Mouse (Mus musculus) ES-E14 (cell line): ENCODE results near the gene Ap1s3.

Source experiments
- CHD2 ChIP-seq: IDR thresholded peaks from 2 replicates; pipeline ENCODE4 v1.6.1; 2014; ENCODE audit warnings: mild to moderate bottlenecking, low read depth, low read length, inconsistent platforms
- HCFC1 ChIP-seq: IDR thresholded peaks from 2 replicates; pipeline ENCODE4 v1.6.1; 2012; ENCODE audit warnings: low read length, inconsistent platforms, borderline replicate concordance; ENCODE audit not compliant: insufficient read depth
- MAFK ChIP-seq: IDR thresholded peaks from 2 replicates; pipeline ENCODE4 v1.6.1; 2014; ENCODE audit warnings: mild to moderate bottlenecking, low read depth, low read length, inconsistent platforms; ENCODE audit not compliant: insufficient read depth
- ZC3H11A ChIP-seq: IDR thresholded peaks from 2 replicates; pipeline ENCODE4 v1.6.1; 2012; ENCODE audit warnings: low read depth, mild to moderate bottlenecking, inconsistent platforms, low read length, borderline replicate concordance
- ZNF384 ChIP-seq: IDR thresholded peaks from 2 replicates; pipeline ENCODE4 v1.6.1; 2012; ENCODE audit warnings: low read depth, low read length, inconsistent platforms

DNA sequence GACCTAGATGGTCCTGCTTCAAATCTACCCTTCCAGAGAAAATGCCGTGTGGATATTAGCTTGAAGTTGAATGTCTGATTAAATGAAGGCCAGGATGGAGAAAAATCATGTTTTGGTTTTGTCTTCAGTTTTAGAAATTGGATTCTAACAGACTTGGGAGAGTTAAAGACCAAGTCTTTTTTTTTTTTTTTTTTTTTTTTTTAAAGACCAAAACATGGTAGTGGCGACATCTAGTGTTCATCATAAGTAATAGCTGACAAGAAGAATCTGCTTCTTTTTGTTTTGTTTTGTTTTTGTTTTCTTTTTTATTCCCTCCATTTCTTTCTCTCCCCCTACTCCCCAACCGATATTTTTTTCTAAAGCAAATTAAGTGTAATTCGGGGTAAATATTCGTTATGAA is 11.2 kb upstream of the Ap1s3 start:
- TF ChIP-seq ZNF384 (peak; percentile 99), HCFC1 (no peak), ZC3H11A (0 out of 2 replicates have a peak, but pooled peaks have one; percentile 31), CHD2 (no peak), MAFK (peak; percentile 36; the same call in 1 of the 2 replicates)
